Mouse (Mus musculus): ENCODE data around the gene Tle1.

- TF ChIP-seq POLR2A (IDR thresholded peaks at IDR 0.05; ENCODE audit: borderline replicate concordance, insufficient read depth, low read length): no peak
- no peak for TF ChIP-seq CTCF (IDR thresholded peaks at IDR 0.05; ENCODE audit: borderline replicate concordance, insufficient read depth, low read depth, low read length)
Observed at GRCm38 (mm10) chr4:72166561-72166960, 34.2 kb downstream of the Tle1 start.

Data from cerebellum, adult 2 months (tissue).